Mouse (Mus musculus): ENCODE measurements around the gene Slc35a1. TPM values are rescaled to one million over a fixed set of nuclear protein-coding genes. Genes with fewer than 3 reads are reported as not detected.

Slc35a1 gene
- total and polyA plus RNA-seq, 3 experiments, result 24.3 to 26.0 TPM; not detected in 1

DNA sequence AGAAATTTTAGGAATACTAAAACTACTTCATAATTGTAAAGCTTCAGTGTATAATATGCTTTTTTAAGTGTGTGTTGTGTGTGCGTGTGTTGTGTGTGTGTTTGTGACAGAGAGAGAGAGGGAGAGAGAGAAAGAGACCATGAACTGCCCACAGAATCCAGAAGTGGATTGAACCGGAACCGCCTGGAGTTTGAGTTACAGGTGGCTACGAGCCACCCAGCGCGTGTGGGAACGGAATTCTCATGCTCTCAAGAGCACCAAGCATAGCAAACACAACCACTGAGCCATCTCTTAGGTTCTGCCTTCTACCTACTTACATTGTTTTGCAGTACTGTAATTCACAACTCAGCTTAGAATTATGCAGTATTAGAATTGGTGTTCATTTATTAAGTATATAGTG lies 53.1 kb downstream of the Slc35a1 start:
- no peak overlapping the region for H3K27ac ChIP-seq (ENCODE audit: control insufficient read depth, low read depth, low read length)
- H3K79me2 ChIP-seq (ENCODE audit: control insufficient read depth, insufficient read depth, low read length, poor library complexity), result no peaks in the 10 kb centered on the region
- H3K4me3 ChIP-seq (ENCODE audit: control insufficient read depth in 1 of 2, insufficient read depth in 1 of 2, low read depth in 2 of 2, low read length in 2 of 2), result no peak overlapping the region
- no peak overlapping the region for H3K9ac ChIP-seq (ENCODE audit: control insufficient read depth, low read depth, low read length, poor library complexity, severe bottlenecking)
- no peaks in the 10 kb centered on the region for H3K4me1 ChIP-seq (ENCODE audit: control insufficient read depth in 1 of 2, insufficient read depth in 2 of 2, low read length in 2 of 2)
- H3K9me3 ChIP-seq (replicated peaks; ENCODE audit: insufficient read depth, low read length), result no peaks in the 10 kb centered on the region
- no peak for TF ChIP-seq ZNF384 (IDR thresholded peaks at IDR 0.05; ENCODE audit: low read depth, low read length)
- no peak for TF ChIP-seq MAX (IDR thresholded peaks at IDR 0.05; ENCODE audit: low read length)
- TF ChIP-seq CHD2 (IDR thresholded peaks at IDR 0.05; ENCODE audit: low read length), result no peak
- TF ChIP-seq MAFK (IDR thresholded peaks at IDR 0.05; ENCODE audit: borderline replicate concordance, low read depth, low read length), result no peak
- no peak for TF ChIP-seq BHLHE40 (IDR thresholded peaks at IDR 0.05; ENCODE audit: borderline replicate concordance, low read depth, low read length)
- no peak for TF ChIP-seq TCF12 (IDR thresholded peaks at IDR 0.05; ENCODE audit: low read depth, low read length)
- TF ChIP-seq MEF2A (IDR thresholded peaks at IDR 0.05; ENCODE audit: extremely low read depth, insufficient replicate concordance, low read depth, low read length, poor library complexity, severe bottlenecking), result no peak
- no peak for TF ChIP-seq ZKSCAN1 (IDR thresholded peaks at IDR 0.05; ENCODE audit: low read depth, low read length)
- H3K36me3 ChIP-seq (ENCODE audit: control insufficient read depth in 1 of 2, insufficient read depth in 2 of 2, low read length in 2 of 2), result peaks cover 0 to 7% of the 10 kb centered on the region in 2 experiments; a peak in 2 of 4 replicates
- DNase-seq (ENCODE audit: low read depth, low spot score), result no peak
- no peaks in the 10 kb centered on the region for H3K27me3 ChIP-seq (ENCODE audit: control insufficient read depth in 1 of 2, insufficient read depth in 2 of 2, low read length in 2 of 2)

DNA sequence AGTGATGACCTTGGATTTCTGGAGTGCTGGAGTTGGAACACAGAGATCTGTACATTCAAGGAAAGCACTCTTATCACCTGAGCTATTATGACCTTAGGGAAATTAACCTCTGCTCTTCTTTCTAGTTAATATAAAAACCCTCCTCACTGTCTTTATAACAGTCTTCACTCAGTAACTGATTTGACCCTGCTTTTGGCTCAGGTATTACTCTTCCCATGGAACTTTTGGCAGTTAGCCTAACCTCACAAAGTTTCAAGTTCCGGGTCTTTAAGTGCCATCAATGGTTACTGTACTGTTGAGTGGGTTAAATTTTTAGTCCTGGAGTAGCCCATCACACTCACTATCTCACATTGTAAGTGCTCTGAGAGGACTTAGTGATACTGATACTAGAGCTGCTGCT lies 57.3 kb downstream of the Slc35a1 start:
- no peak overlapping the region for H3K27ac ChIP-seq (ENCODE audit: control insufficient read depth, low read depth, low read length)
- TF ChIP-seq BHLHE40 (IDR thresholded peaks at IDR 0.05; ENCODE audit: borderline replicate concordance, low read depth, low read length), result no peak
- TF ChIP-seq MEF2A (IDR thresholded peaks at IDR 0.05; ENCODE audit: extremely low read depth, insufficient replicate concordance, low read depth, low read length, poor library complexity, severe bottlenecking), result no peak
- TF ChIP-seq KAT2A (conservative IDR thresholded peaks at IDR 0.05; ENCODE audit: low read depth, low read length), result no peak
- no peak for TF ChIP-seq ZNF384 (IDR thresholded peaks at IDR 0.05; ENCODE audit: low read depth, low read length)
- no peak for TF ChIP-seq TCF12 (IDR thresholded peaks at IDR 0.05; ENCODE audit: low read depth, low read length)
- no peak for TF ChIP-seq USF2 (IDR thresholded peaks at IDR 0.05; ENCODE audit: borderline replicate concordance in 1 of 2, insufficient read depth in 1 of 2, low read depth in 1 of 2, low read length in 2 of 2)
- TF ChIP-seq MAFK (IDR thresholded peaks at IDR 0.05; ENCODE audit: borderline replicate concordance, low read depth, low read length), result no peak
- no peak for TF ChIP-seq SIN3A (IDR thresholded peaks at IDR 0.05; ENCODE audit: low read length)
- H3K4me3 ChIP-seq (ENCODE audit: control insufficient read depth in 1 of 2, insufficient read depth in 1 of 2, low read depth in 2 of 2, low read length in 2 of 2), result no peak overlapping the region
- H3K9me3 ChIP-seq (replicated peaks; ENCODE audit: insufficient read depth, low read length), result no peaks in the 10 kb centered on the region
- H3K9ac ChIP-seq (ENCODE audit: control insufficient read depth, low read depth, low read length, poor library complexity, severe bottlenecking), result no peak overlapping the region
- DNase-seq (ENCODE audit: low read depth, low spot score), result no peak
- H3K4me1 ChIP-seq (ENCODE audit: control insufficient read depth in 1 of 2, insufficient read depth in 2 of 2, low read length in 2 of 2), result no peaks in the 10 kb centered on the region
- H3K27me3 ChIP-seq (ENCODE audit: control insufficient read depth in 1 of 2, insufficient read depth in 2 of 2, low read length in 2 of 2), result no peaks in the 10 kb centered on the region
- no peaks in the 10 kb centered on the region; the same call in 1 of the 2 replicates for H3K79me2 ChIP-seq (ENCODE audit: control insufficient read depth, insufficient read depth, low read length, poor library complexity)
- H3K36me3 ChIP-seq (ENCODE audit: control insufficient read depth in 1 of 2, insufficient read depth in 2 of 2, low read length in 2 of 2), result peaks cover 0 to 7% of the 10 kb centered on the region in 2 experiments; a peak in 2 of 4 replicates

GRCm38 (mm10) chr4:34626401-34626800 lies 60.8 kb downstream of the Slc35a1 start:
- DNase-seq (ENCODE audit: low read depth, low spot score), result no peak
- H3K36me3 ChIP-seq (ENCODE audit: control insufficient read depth in 1 of 2, insufficient read depth in 2 of 2, low read length in 2 of 2), result peaks cover 0 to 13% of the 10 kb centered on the region in 2 experiments; a peak in 2 of 4 replicates
- no peaks in the 10 kb centered on the region; the same call in 1 of the 2 replicates for H3K79me2 ChIP-seq (ENCODE audit: control insufficient read depth, insufficient read depth, low read length, poor library complexity)
- H3K9me3 ChIP-seq (replicated peaks; ENCODE audit: insufficient read depth, low read length), result no peaks in the 10 kb centered on the region
- no peak overlapping the region for H3K4me3 ChIP-seq (ENCODE audit: control insufficient read depth in 1 of 2, insufficient read depth in 1 of 2, low read depth in 2 of 2, low read length in 2 of 2)
- H3K27me3 ChIP-seq (ENCODE audit: control insufficient read depth in 1 of 2, insufficient read depth in 2 of 2, low read length in 2 of 2), result no peaks in the 10 kb centered on the region
- TF ChIP-seq TCF12 (IDR thresholded peaks at IDR 0.05; ENCODE audit: low read depth, low read length) (no peak), ZNF384 (IDR thresholded peaks at IDR 0.05; ENCODE audit: low read depth, low read length) (no peak), ETS1 (IDR thresholded peaks at IDR 0.05; ENCODE audit: low read depth, low read length) (no peak), SMC3 (IDR thresholded peaks at IDR 0.05; ENCODE audit: low read depth, low read length) (no peak), MYC (IDR thresholded peaks at IDR 0.05; ENCODE audit: low read depth, low read length) (no peak), CTCF (IDR thresholded peaks at IDR 0.05 in 2 of 3, conservative IDR thresholded peaks at IDR 0.05 in 1 of 3; ENCODE audit: control insufficient read depth in 1 of 3, insufficient read depth in 1 of 3, low read depth in 2 of 3, low read length in 3 of 3, poor library complexity in 1 of 3, severe bottlenecking in 1 of 3) (no peak), POLR2AphosphoS2 (IDR thresholded peaks at IDR 0.05; ENCODE audit: low read length) (no peak), GATA1 (IDR thresholded peaks at IDR 0.05; ENCODE audit: low read depth, low read length) (no peak), GABPA (IDR thresholded peaks at IDR 0.05; ENCODE audit: low read depth, low read length) (no peak), MXI1 (IDR thresholded peaks at IDR 0.05; ENCODE audit: low read depth, low read length) (no peak), JUND (IDR thresholded peaks at IDR 0.05; ENCODE audit: low read depth, low read length) (no peak), MAX (IDR thresholded peaks at IDR 0.05; ENCODE audit: low read length) (no peak), TBP (IDR thresholded peaks at IDR 0.05; ENCODE audit: low read depth, low read length) (no peak), CHD1 (IDR thresholded peaks at IDR 0.05; ENCODE audit: low read depth, low read length) (no peak)
- H3K27ac ChIP-seq (ENCODE audit: control insufficient read depth, low read depth, low read length), result no peak overlapping the region
- no peaks in the 10 kb centered on the region for H3K4me1 ChIP-seq (ENCODE audit: control insufficient read depth in 1 of 2, insufficient read depth in 2 of 2, low read length in 2 of 2)
- H3K9ac ChIP-seq (ENCODE audit: control insufficient read depth, low read depth, low read length, poor library complexity, severe bottlenecking), result no peak overlapping the region
